Mouse (Mus musculus) frontal cortex, postnatal 10 days (tissue): Measurements from ENCODE around the gene Arl11.

Experiments used
- DNase-seq, 2 experiments: peaks; one replicate each; pipeline ENCODE4 v3.0.0; 2022; ENCODE audit warnings: low spot score in 2 of 2, mixed read lengths in 1 of 2

Arl11 gene

GRCm38 (mm10) chr14:61327618-61328450 is 18.3 kb downstream of the Arl11 start:
- DNase-seq, result peak; percentile 83 to 90

- peak; percentile 40 to 45 for DNase-seq
Measured at GRCm38 (mm10) chr14:61330591-61330990, 21.0 kb downstream of the Arl11 start.

GRCm38 (mm10) chr14:61330996-61331561 is 21.5 kb downstream of the Arl11 start:
- peak; percentile 74 to 79 for DNase-seq

- DNase-seq, result no peak
Measured at GRCm38 (mm10) chr14:61339381-61339780, 29.8 kb downstream of the Arl11 start.

GRCm38 (mm10) chr14:61344590-61344989 is 35.0 kb downstream of the Arl11 start:
- DNase-seq, result no peak

GRCm38 (mm10) chr14:61346827-61347698 is 37.5 kb downstream of the Arl11 start:
- peak in 1 of 2 experiments; percentile 41 for DNase-seq

- no peak for DNase-seq
Measured at GRCm38 (mm10) chr14:61349876-61350275, 40.3 kb downstream of the Arl11 start.

- DNase-seq, result no peak
Measured at GRCm38 (mm10) chr14:61350808-61351207, 41.3 kb downstream of the Arl11 start.

- DNase-seq, result no peak
Measured at GRCm38 (mm10) chr14:61354251-61355235, 45.0 kb downstream of the Arl11 start.

GRCm38 (mm10) chr14:61360131-61360980 is 50.8 kb downstream of the Arl11 start, which contains the start of gene Ebpl:
Ebpl (minus strand) TSS chr14:61360439.
- DNase-seq, result peak; percentile 83 to 87

GRCm38 (mm10) chr14:61360981-61361511 is 51.5 kb downstream of the Arl11 start:
- DNase-seq, result no peak
